Mouse (Mus musculus): ENCODE results near the gene Slc35e3. TPM values are rescaled to one million over a fixed set of nuclear protein-coding genes. Genes with fewer than 3 reads are reported as not detected.

Slc35e3 gene
- polyA plus RNA-seq, 1 experiment from 2014 or later: 18.3 TPM

DNA sequence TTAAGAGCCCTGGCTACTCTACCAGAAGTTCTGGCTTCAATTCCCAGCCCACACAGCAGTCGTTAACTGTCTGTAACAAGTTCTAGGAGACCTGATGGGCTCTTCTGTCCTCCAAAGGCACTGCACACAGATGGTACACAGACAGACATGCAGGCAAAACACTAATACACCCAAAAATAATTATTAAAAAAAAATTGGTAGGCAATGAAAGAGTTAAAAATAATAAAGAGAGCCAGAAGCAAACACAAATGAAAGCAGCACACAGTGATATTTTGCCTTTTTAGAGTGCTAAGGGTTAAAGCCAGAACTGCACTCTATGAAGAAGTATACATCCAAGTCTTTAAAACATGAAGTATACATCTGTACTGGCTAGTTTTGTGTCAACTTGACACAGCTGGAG, 45.7 kb downstream of the Slc35e3 start:
- Histone ChIP-seq H3K27me3 (ENCODE audit: control insufficient read depth, insufficient read depth, low read depth, low read length) (no peaks in the 10 kb centered on the region), H3K4me1 (replicated peaks; ENCODE audit: control insufficient read depth, insufficient read depth, low read length) (no peaks in the 10 kb centered on the region), H3K4me3 (ENCODE audit: low read length) (no peak overlapping the region), H3K27ac (ENCODE audit: low read length) (no peak overlapping the region), H3K9me3 (ENCODE audit: control insufficient read depth, low read length) (no peaks in the 10 kb centered on the region), H3K9ac (ENCODE audit: low read length) (no peak overlapping the region), H3K36me3 (ENCODE audit: control insufficient read depth, insufficient read depth, low read length) (peaks cover 66% of the 10 kb centered on the region), H3K4me2 (ENCODE audit: low read depth, low read length) (no peak overlapping the region)
- no peak for ATAC-seq (ENCODE audit: low read depth)
- WGBS: 89% methylated on average over 1 of the region's 1 CpGs

DNA sequence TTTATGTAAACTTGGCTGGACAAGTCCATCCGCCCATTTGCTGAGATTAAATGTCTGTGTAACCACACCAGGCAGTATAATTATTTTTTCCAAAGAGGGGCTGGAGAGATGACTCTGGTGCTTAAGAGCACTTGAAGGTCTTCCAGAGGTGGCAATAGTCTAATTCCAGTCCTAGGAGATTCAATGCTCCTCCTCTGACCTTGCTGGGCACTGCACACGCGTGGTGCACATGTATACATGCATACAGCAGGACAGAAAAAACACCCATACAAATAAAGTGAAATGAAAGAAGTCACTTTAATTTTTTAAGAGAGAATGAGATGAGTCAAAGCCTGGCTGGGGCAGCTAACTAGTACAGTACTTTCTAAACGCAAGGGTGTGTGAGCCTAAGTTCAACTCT, 46.3 kb downstream of the Slc35e3 start:
- Histone ChIP-seq H3K4me1 (replicated peaks; ENCODE audit: control insufficient read depth, insufficient read depth, low read length) (no peaks in the 10 kb centered on the region), H3K9ac (ENCODE audit: low read length) (no peak overlapping the region), H3K4me2 (ENCODE audit: low read depth, low read length) (no peak overlapping the region), H3K9me3 (ENCODE audit: control insufficient read depth, low read length) (no peaks in the 10 kb centered on the region), H3K27me3 (ENCODE audit: control insufficient read depth, insufficient read depth, low read depth, low read length) (no peaks in the 10 kb centered on the region), H3K27ac (ENCODE audit: low read length) (no peak overlapping the region), H3K4me3 (ENCODE audit: low read length) (no peak overlapping the region), H3K36me3 (ENCODE audit: control insufficient read depth, insufficient read depth, low read length) (peaks cover 66% of the 10 kb centered on the region)
- 88% methylated on average over 4 of the region's 4 CpGs for WGBS
- no peak for ATAC-seq (ENCODE audit: low read depth)

DNA sequence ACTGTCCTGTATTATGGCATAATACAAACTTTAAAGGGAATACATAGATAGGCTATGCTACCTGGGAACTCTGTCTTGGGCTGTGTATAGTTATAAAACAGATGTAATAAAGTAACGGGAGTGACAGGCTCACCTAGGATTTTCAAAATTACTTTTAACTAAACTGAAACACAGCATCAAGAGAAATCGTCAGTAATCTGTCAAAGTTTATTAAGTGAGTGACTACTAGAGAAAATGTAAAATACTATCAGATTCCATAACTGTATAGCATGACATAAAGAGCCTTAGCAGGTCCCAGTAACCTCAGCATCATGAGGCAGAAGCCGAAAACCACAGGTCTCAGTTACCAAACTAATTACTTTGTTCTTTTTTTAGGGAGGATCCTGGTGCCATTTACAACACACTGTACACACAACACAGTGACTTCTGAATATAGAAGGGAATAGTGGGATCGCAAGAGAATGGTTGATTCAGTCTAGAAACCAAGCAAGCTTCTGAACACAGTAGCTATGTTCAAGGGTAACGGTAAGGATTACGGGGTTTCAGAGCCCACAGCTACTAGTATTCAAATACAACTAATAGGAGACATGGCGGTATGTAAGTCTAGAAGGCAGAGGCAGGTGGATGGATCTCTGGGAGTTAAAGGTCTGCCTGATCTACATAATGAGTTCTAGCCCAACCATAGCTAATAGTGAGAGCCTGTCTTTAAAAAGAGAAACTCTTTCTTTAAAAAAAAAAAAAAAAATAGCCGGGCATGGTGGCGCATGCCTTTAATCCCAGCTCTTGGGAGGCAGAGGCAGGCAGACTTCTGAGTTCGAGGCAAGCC, 47.6 kb downstream of the Slc35e3 start:
- no peak for ATAC-seq (ENCODE audit: low read depth)
- H3K9me3 ChIP-seq (ENCODE audit: control insufficient read depth, low read length): no peaks in the 10 kb centered on the region
- H3K27me3 ChIP-seq (ENCODE audit: control insufficient read depth, insufficient read depth, low read depth, low read length): no peaks in the 10 kb centered on the region
- WGBS: 95% methylated on average over 10 of the region's 10 CpGs
- H3K4me1 ChIP-seq (replicated peaks; ENCODE audit: control insufficient read depth, insufficient read depth, low read length): no peaks in the 10 kb centered on the region
- H3K9ac ChIP-seq (ENCODE audit: low read length): no peak overlapping the region
- peaks cover 71% of the 10 kb centered on the region for H3K36me3 ChIP-seq (ENCODE audit: control insufficient read depth, insufficient read depth, low read length)
- H3K27ac ChIP-seq (ENCODE audit: low read length): no peak overlapping the region
- H3K4me3 ChIP-seq (ENCODE audit: low read length): no peak overlapping the region
- no peak overlapping the region for H3K4me2 ChIP-seq (ENCODE audit: low read depth, low read length)

DNA sequence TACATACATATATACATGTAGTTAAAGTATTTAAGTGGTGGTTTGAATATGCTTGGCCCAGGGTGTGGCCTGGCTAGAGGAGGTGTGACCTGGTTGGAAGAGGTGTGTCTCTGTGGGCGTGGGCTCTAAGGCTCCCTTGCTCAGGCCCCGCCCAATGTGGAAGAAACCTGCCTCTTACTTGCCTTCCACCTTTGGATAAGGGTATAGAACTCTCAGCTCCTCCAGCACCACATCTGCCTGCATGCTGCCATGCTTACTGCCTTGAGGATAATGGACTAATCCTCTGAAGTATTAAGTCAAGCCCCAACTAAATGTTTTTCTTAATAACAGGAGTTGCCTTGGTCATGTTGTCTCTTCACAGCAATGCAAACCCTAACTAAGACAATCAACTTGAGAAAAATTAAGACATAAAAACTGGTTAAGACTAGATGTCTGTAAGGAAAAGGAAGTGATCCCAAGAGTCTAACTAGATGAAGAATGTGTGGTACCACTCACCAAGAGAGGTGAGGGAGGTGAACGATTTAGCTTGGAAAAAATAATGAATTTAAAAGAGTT, 48.5 kb downstream of the Slc35e3 start:
- H3K4me3 ChIP-seq (ENCODE audit: low read length): no peak overlapping the region
- no peaks in the 10 kb centered on the region for H3K4me1 ChIP-seq (replicated peaks; ENCODE audit: control insufficient read depth, insufficient read depth, low read length)
- H3K27me3 ChIP-seq (ENCODE audit: control insufficient read depth, insufficient read depth, low read depth, low read length): no peaks in the 10 kb centered on the region
- H3K4me2 ChIP-seq (ENCODE audit: low read depth, low read length): no peak overlapping the region
- 94% methylated on average over 3 of the region's 3 CpGs for WGBS
- H3K36me3 ChIP-seq (ENCODE audit: control insufficient read depth, insufficient read depth, low read length): peaks cover 70% of the 10 kb centered on the region
- H3K9me3 ChIP-seq (ENCODE audit: control insufficient read depth, low read length): no peaks in the 10 kb centered on the region
- no peak overlapping the region for H3K9ac ChIP-seq (ENCODE audit: low read length)
- no peak for ATAC-seq (ENCODE audit: low read depth)
- H3K27ac ChIP-seq (ENCODE audit: low read length): no peak overlapping the region

DNA sequence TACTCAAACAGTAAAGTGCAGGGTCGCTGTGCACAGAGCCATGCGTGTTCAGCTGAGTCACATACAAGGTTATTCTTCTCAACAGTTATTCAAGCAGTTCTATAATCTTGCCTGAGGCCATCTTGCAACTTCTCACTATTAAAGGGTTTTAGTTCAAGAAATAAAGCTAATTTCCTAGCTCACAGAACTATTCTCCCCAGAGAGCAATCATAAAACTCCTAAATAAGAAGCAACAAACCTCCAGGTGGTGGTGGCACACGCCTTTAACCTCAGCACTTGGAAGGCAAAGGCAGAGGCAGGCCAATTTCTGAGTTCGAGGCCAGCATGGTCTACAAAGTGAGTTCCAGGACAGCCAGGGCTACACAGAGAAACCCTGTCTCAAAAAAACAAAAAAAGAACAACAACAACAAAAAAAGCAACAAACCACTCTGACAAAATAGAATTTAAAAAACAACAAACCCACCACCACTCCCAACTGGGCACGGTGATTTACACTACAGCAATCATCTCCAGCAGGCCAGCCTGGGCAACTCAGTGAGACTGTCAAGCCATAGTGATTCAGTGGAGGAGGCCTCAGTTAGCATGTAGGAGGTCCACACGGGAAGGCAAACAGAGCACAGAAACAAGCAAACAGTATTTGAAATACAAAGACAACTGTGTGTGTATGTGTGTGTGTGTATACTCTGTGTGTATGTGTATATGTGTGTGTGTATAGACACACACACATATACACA, 49.2 kb downstream of the Slc35e3 start:
- Histone ChIP-seq H3K27me3 (ENCODE audit: control insufficient read depth, insufficient read depth, low read depth, low read length) (no peaks in the 10 kb centered on the region), H3K36me3 (ENCODE audit: control insufficient read depth, insufficient read depth, low read length) (peaks cover 75% of the 10 kb centered on the region), H3K4me2 (ENCODE audit: low read depth, low read length) (no peak overlapping the region), H3K4me1 (replicated peaks; ENCODE audit: control insufficient read depth, insufficient read depth, low read length) (no peaks in the 10 kb centered on the region), H3K27ac (ENCODE audit: low read length) (no peak overlapping the region), H3K9me3 (ENCODE audit: control insufficient read depth, low read length) (no peaks in the 10 kb centered on the region), H3K9ac (ENCODE audit: low read length) (no peak overlapping the region), H3K4me3 (ENCODE audit: low read length) (no peak overlapping the region)
- WGBS: 89% methylated on average over 6 of the region's 6 CpGs
- no peak for ATAC-seq (ENCODE audit: low read depth)

DNA sequence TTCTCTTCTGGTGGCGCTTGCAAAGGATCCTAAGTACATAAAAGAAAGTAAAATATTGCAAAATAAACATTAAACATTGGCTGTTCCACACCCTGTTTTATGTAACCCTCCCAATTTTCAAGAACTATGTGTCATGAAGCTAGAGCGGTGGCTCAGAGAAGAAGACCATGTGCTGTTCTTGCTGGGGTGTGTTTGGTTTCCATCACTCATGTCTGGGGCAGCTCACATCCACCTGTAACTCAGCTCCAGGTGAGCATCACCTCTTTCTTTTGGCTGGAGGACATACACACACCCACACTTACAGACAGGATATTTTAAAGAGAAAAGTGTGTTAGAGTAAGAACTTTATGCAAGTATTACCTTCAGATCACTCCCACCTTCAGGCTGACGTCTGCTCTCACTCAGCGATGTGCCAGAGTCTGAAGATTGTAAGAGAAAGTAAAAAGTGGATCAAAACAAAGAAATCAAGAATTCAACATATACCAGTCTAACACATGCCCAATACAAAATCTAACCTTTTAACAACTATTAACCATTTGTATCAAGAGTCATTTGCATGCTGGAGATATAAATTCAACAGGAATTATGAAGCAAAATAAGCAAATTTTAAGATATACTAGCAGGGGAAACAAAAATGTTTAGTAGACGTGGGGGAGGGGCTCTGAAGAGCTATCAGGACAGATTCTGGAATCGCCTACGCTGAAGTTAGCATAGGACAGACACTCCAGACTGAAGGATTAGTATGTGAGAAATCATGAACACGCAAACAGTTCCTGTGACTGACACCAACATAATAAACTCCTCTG, 49.9 kb downstream of the Slc35e3 start:
- WGBS: 82% methylated on average over 8 of the region's 8 CpGs
- H3K36me3 ChIP-seq (ENCODE audit: control insufficient read depth, insufficient read depth, low read length): peaks cover 75% of the 10 kb centered on the region
- H3K27ac ChIP-seq (ENCODE audit: low read length): no peak overlapping the region
- no peaks in the 10 kb centered on the region for H3K27me3 ChIP-seq (ENCODE audit: control insufficient read depth, insufficient read depth, low read depth, low read length)
- H3K9ac ChIP-seq (ENCODE audit: low read length): no peak overlapping the region
- H3K4me3 ChIP-seq (ENCODE audit: low read length): no peak overlapping the region
- H3K4me2 ChIP-seq (ENCODE audit: low read depth, low read length): no peak overlapping the region
- no peaks in the 10 kb centered on the region for H3K9me3 ChIP-seq (ENCODE audit: control insufficient read depth, low read length)
- no peaks in the 10 kb centered on the region for H3K4me1 ChIP-seq (replicated peaks; ENCODE audit: control insufficient read depth, insufficient read depth, low read length)
- ATAC-seq (ENCODE audit: low read depth): no peak

DNA sequence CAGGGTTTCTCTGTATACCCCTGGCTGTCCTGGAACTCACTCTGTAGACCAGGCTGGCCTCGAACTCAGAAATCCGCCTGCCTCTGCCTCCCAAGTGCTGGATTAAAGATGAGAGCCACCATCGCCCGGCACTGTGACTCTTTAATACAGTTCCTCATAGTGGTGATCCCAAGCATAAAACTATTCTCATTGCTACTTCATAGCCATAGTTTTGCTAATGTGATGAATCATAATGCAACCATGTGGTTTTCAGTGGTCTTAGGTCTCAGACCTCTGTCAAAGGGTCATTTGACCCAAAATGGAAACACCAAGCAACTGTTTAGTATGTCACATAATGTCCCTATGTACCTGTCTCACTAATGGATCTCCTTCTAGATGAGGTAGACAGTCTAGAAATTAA, 50.6 kb downstream of the Slc35e3 start:
- no peak overlapping the region for H3K9ac ChIP-seq (ENCODE audit: low read length)
- no peak overlapping the region for H3K4me3 ChIP-seq (ENCODE audit: low read length)
- WGBS: 94% methylated on average over 4 of the region's 4 CpGs
- no peak for ATAC-seq (ENCODE audit: low read depth)
- no peaks in the 10 kb centered on the region for H3K27me3 ChIP-seq (ENCODE audit: control insufficient read depth, insufficient read depth, low read depth, low read length)
- no peak overlapping the region for H3K4me2 ChIP-seq (ENCODE audit: low read depth, low read length)
- no peak overlapping the region for H3K27ac ChIP-seq (ENCODE audit: low read length)
- no peaks in the 10 kb centered on the region for H3K9me3 ChIP-seq (ENCODE audit: control insufficient read depth, low read length)
- H3K36me3 ChIP-seq (ENCODE audit: control insufficient read depth, insufficient read depth, low read length): peaks cover 79% of the 10 kb centered on the region
- no peaks in the 10 kb centered on the region for H3K4me1 ChIP-seq (replicated peaks; ENCODE audit: control insufficient read depth, insufficient read depth, low read length)

DNA sequence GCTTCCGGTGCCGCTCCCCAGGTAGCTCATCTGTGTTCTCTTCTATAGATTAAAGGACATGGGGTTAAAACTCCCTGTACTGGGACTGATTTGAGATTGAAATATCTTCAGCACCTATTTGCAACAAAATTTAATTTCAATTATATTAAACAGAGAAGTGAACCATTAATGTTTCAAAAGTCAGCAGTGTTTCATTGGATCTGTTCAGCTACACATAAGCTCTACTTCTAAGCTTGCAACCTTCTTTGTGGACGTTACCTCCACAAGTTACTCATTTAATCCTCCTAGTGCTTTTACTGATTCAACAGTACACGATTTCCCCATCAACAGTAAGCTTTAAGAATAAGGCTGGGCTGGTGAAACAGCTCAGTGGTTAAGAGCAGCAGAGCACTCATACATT, 51.1 kb downstream of the Slc35e3 start:
- Histone ChIP-seq H3K9ac (ENCODE audit: low read length) (no peak overlapping the region), H3K36me3 (ENCODE audit: control insufficient read depth, insufficient read depth, low read length) (peaks cover 79% of the 10 kb centered on the region), H3K4me2 (ENCODE audit: low read depth, low read length) (no peak overlapping the region), H3K27ac (ENCODE audit: low read length) (no peak overlapping the region), H3K4me3 (ENCODE audit: low read length) (no peak overlapping the region), H3K4me1 (replicated peaks; ENCODE audit: control insufficient read depth, insufficient read depth, low read length) (no peaks in the 10 kb centered on the region), H3K9me3 (ENCODE audit: control insufficient read depth, low read length) (no peaks in the 10 kb centered on the region), H3K27me3 (ENCODE audit: control insufficient read depth, insufficient read depth, low read depth, low read length) (no peaks in the 10 kb centered on the region)
- 90% methylated on average over 4 of the region's 4 CpGs for WGBS
- ATAC-seq (ENCODE audit: low read depth): no peak

Data from lung, embryonic 16.5 days (tissue).